Mouse (Mus musculus) heart, postnatal 0 days (tissue): ENCODE data around the gene Dok7. TPM values are rescaled to one million over a fixed set of nuclear protein-coding genes. Genes with fewer than 3 reads are reported as not detected.

Source experiments
- ATAC-seq: fragments of 200-750 bp; cut with Nextera tagmentation; 2 replicates; pipeline ENCODE4 v1.8.0; 2017; ENCODE audit warnings: low read depth, moderate number of reproducible peaks, moderate library complexity; ENCODE audit not compliant: insufficient read depth
- DNase-seq: peaks from one replicate; pipeline ENCODE4 v3.0.0-alpha.2; 2016; ENCODE audit warnings: low spot score
- H3K27ac ChIP-seq: fragments of 300-500 bp; sonication (generic); 2 replicates; pipeline ENCODE4 v1.5.1; 2014; ENCODE audit warnings: low read depth, mild to moderate bottlenecking
- H3K27me3 ChIP-seq: fragments of 300-500 bp; sonication (generic); 2 replicates; pipeline ENCODE4 v1.6.1; 2014; ENCODE audit warnings: low read length, mixed read lengths; ENCODE audit not compliant: control insufficient read depth, insufficient read depth
- H3K36me3 ChIP-seq: fragments of 300-500 bp; sonication (generic); replicated peaks from 2 replicates; pipeline ENCODE4 v1.6.1; 2014; ENCODE audit warnings: low read length, mixed read lengths; ENCODE audit not compliant: control insufficient read depth, insufficient read depth
- H3K4me1 ChIP-seq: fragments of 300-500 bp; sonication (generic); 2 replicates; pipeline ENCODE4 v1.6.1; 2014; ENCODE audit warnings: antibody characterized with exemption; ENCODE audit not compliant: control insufficient read depth, insufficient read depth
- H3K4me2 ChIP-seq: fragments of 300-500 bp; sonication (generic); 2 replicates; pipeline ENCODE4 v1.6.1; 2014; ENCODE audit warnings: low read depth, mild to moderate bottlenecking, low read length, moderate library complexity
- H3K4me3 ChIP-seq: fragments of 300-500 bp; sonication (generic); 2 replicates; pipeline ENCODE4 v1.5.1; 2014; ENCODE audit warnings: low read depth, low read length
- H3K9ac ChIP-seq: fragments of 300-500 bp; sonication (generic); replicated peaks from 2 replicates; pipeline ENCODE4 v1.6.1; 2014; ENCODE audit warnings: low read depth, low read length, mixed read lengths
- H3K9me3 ChIP-seq: fragments of 300-500 bp; sonication (generic); replicated peaks from 2 replicates; pipeline ENCODE4 v1.6.1; 2016; ENCODE audit warnings: low read length; ENCODE audit not compliant: control insufficient read depth
- CTCF ChIP-seq: IDR thresholded peaks from 2 replicates; pipeline ENCODE4 v1.5.1; 2016; ENCODE audit warnings: antibody characterized with exemption, control low read depth, low read depth
- EP300 ChIP-seq: IDR thresholded peaks from 2 replicates; pipeline ENCODE4 v1.6.1; 2016; ENCODE audit warnings: antibody characterized with exemption, low read depth
- WGBS: fragments of 180-500 bp; shearing (Covaris S2); extraction: QIAGEN DNeasy Blood & Tissue Kit; methylation state at CpG from one replicate; pipeline ENCODE4 v1.1.7; 2014; 5-methylcytosine and 5-hydroxymethylcytosine counted together
- polyA plus RNA-seq: library from polyadenylated mRNA; unstranded; fragments of >200 nt; fragmentation: Nextera tagmentation; extraction: Ambion mirVana; gene quantifications from 2 replicates; pipeline ENCODE4 v1.2.1, GENCODE M21; 2015
- total RNA-seq: library from RNA; depleted of rRNA; stranded (reverse); fragments of >200 nt; gene quantifications from 2 replicates; pipeline ENCODE4 v1.2.3, GENCODE M21; 2014; ENCODE audit warnings: low replicate concordance

Dok7 gene
- total and polyA plus RNA-seq, 2 experiments from 2014 or later, result 14.1 to 37.7 TPM

GRCm38 (mm10) chr5:35088785-35089613 is 32.4 kb downstream of the Dok7 start:
- Histone ChIP-seq H3K27me3 (no peaks in the 10 kb centered on the region), H3K4me3 (no peak overlapping the region), H3K9ac (no peak overlapping the region), H3K36me3 (peaks cover 32% of the 10 kb centered on the region), H3K4me1 (no peaks in the 10 kb centered on the region), H3K9me3 (no peaks in the 10 kb centered on the region), H3K27ac (no peak overlapping the region), H3K4me2 (no peak overlapping the region)
- 69% methylated on average over 9 of the region's 9 CpGs for WGBS
- ATAC-seq, result no peak
- peak; percentile 77 for TF ChIP-seq CTCF
- TF ChIP-seq EP300, result no peak
- DNase-seq, result peak; percentile 51

- TF ChIP-seq EP300 (no peak), CTCF (no peak)
- ATAC-seq, result no peak
- H3K36me3 ChIP-seq, result peaks cover 36% of the 10 kb centered on the region
- no peak overlapping the region for H3K4me2 ChIP-seq
- H3K4me1 ChIP-seq, result no peaks in the 10 kb centered on the region
- no peak overlapping the region for H3K4me3 ChIP-seq
- H3K27ac ChIP-seq, result no peak overlapping the region
- no peaks in the 10 kb centered on the region for H3K27me3 ChIP-seq
- H3K9ac ChIP-seq, result no peak overlapping the region
- DNase-seq, result no peak
- H3K9me3 ChIP-seq, result no peaks in the 10 kb centered on the region
- WGBS, result 67% methylated on average over 5 of the region's 5 CpGs
Measured at GRCm38 (mm10) chr5:35089614-35089963, 33.0 kb downstream of the Dok7 start.

GRCm38 (mm10) chr5:35091636-35092035 is 35.1 kb downstream of the Dok7 start:
- Histone ChIP-seq H3K4me2 (no peak overlapping the region), H3K27ac (no peak overlapping the region), H3K4me3 (no peak overlapping the region), H3K27me3 (no peaks in the 10 kb centered on the region), H3K9ac (no peak overlapping the region), H3K36me3 (peaks cover 56% of the 10 kb centered on the region), H3K9me3 (no peaks in the 10 kb centered on the region), H3K4me1 (no peaks in the 10 kb centered on the region)
- TF ChIP-seq CTCF (no peak), EP300 (no peak)
- ATAC-seq, result no peak
- DNase-seq, result no peak
- WGBS, result 85% methylated on average over 3 of the region's 3 CpGs

- Histone ChIP-seq H3K27ac (no peak overlapping the region), H3K4me2 (no peak overlapping the region), H3K4me1 (peaks cover 18% of the 10 kb centered on the region), H3K4me3 (no peak overlapping the region), H3K9ac (no peak overlapping the region), H3K36me3 (peaks cover 45% of the 10 kb centered on the region), H3K27me3 (no peaks in the 10 kb centered on the region), H3K9me3 (no peaks in the 10 kb centered on the region)
- TF ChIP-seq EP300 (no peak), CTCF (no peak)
- no peak for ATAC-seq
- no peak for DNase-seq
- 89% methylated on average over 8 of the region's 8 CpGs for WGBS
Measured at GRCm38 (mm10) chr5:35103086-35103485, 46.5 kb downstream of the Dok7 start.

- 43% methylated on average over 2 of the region's 2 CpGs for WGBS
- Histone ChIP-seq H3K9me3 (no peaks in the 10 kb centered on the region), H3K27ac (no peak overlapping the region), H3K4me2 (no peak overlapping the region; the same call in 1 of the 2 replicates), H3K4me1 (peaks cover 18% of the 10 kb centered on the region), H3K4me3 (no peak overlapping the region), H3K36me3 (peaks cover 41% of the 10 kb centered on the region), H3K9ac (no peak overlapping the region), H3K27me3 (no peaks in the 10 kb centered on the region)
- ATAC-seq (no peak), DNase-seq (no peak)
- no peak for TF ChIP-seq EP300
Measured at GRCm38 (mm10) chr5:35103528-35103927, 47.0 kb downstream of the Dok7 start.
